Mouse (Mus musculus): ENCODE measurements around the gene Ankib1. TPM values are rescaled to one million over a fixed set of nuclear protein-coding genes. Genes with fewer than 3 reads are reported as not detected.

Gene Ankib1
- polyA plus RNA-seq, 1 experiment: 17.9 TPM

DNA sequence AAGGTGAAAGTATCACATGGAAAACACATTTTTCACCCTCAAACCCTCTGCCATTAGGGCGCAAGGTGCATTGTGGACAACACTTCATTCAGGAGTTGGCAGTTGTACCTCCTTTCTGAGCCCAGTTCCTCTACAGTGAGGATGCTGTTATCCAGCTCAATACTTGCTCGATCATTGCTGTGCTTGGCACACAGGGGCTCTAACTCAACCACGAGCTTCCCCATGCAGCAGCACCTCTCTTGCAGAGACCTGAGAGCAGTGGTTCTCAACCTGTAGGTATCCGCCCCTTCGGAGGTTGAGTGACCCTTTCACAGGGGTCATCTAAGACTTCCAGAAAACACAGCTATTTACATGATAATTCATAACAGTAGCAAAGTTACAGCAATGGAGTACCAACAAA is 151.1 kb downstream of the Ankib1 start:
- H3K9me3 ChIP-seq (replicated peaks; ENCODE audit: control insufficient read depth, insufficient read depth, low read length, poor library complexity, severe bottlenecking): peaks cover 8% of the 10 kb centered on the region; the same call in 1 of the 2 replicates

DNA sequence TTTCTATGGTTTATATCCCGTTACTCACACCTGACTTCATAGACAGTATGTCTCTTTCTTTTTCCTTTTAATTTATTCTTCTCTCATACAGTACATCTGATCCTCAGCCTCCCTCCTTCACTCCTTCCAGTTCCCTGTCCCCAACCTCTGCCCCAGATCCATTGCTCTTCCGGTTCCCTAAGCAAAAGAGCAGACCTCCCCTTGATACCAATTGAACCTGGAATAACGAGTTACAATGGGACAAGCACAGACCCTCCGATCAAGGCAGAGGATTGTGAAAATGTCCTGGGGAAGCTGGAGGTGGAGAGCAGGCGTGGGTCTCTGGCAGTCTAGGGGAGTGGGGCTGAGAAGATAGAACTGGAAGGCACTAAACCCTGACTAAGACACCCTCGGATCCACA is 151.8 kb downstream of the Ankib1 start, which contains the start of gene Tmbim7:
Gene Tmbim7, plus strand, starts transcription at position 301 of the 400 bp plus-strand sequence.
- no peak for TF ChIP-seq EP300 (IDR thresholded peaks at IDR 0.05; ENCODE audit: insufficient read depth, low read depth, low read length)
- no peak for TF ChIP-seq POLR2A (IDR thresholded peaks at IDR 0.05; ENCODE audit: insufficient read depth, low read length)
- no peak for TF ChIP-seq CTCF (IDR thresholded peaks at IDR 0.05; ENCODE audit: low read depth, low read length)
- no peak within 1 kb of the TSS for H3K4me3 ChIP-seq (ENCODE audit: low read depth, low read length)
- H3K27ac ChIP-seq (ENCODE audit: insufficient read depth, low read length): no peak within 1 kb of the TSS
- no peaks in the 10 kb centered on the region for H3K27me3 ChIP-seq (ENCODE audit: control insufficient read depth, insufficient read depth, low read length, poor library complexity, severe bottlenecking)
- no peaks in the 10 kb centered on the region for H3K36me3 ChIP-seq (ENCODE audit: control insufficient read depth, insufficient read depth, low read length, poor library complexity, severe bottlenecking)
- peaks cover 8% of the 10 kb centered on the region; the same call in 1 of the 2 replicates for H3K9me3 ChIP-seq (replicated peaks; ENCODE audit: control insufficient read depth, insufficient read depth, low read length, poor library complexity, severe bottlenecking)
- no peak within 1 kb of the TSS for H3K9ac ChIP-seq (ENCODE audit: low read depth, poor library complexity, severe bottlenecking)
- H3K4me1 ChIP-seq (ENCODE audit: control insufficient read depth, insufficient read depth, low read length): no peaks in the 10 kb centered on the region

More for the DNA sequence above, 151.1 kb downstream of the Ankib1 start:
- H3K36me3 ChIP-seq (ENCODE audit: control insufficient read depth, insufficient read depth, low read length, poor library complexity, severe bottlenecking): no peaks in the 10 kb centered on the region
- no peaks in the 10 kb centered on the region for H3K4me1 ChIP-seq (ENCODE audit: control insufficient read depth, insufficient read depth, low read length)
- H3K9ac ChIP-seq (ENCODE audit: low read depth, poor library complexity, severe bottlenecking): no peak overlapping the region
- H3K4me3 ChIP-seq (ENCODE audit: low read depth, low read length): no peak overlapping the region
- no peak overlapping the region for H3K27ac ChIP-seq (ENCODE audit: insufficient read depth, low read length)
- H3K27me3 ChIP-seq (ENCODE audit: control insufficient read depth, insufficient read depth, low read length, poor library complexity, severe bottlenecking): no peaks in the 10 kb centered on the region
- TF ChIP-seq POLR2A (IDR thresholded peaks at IDR 0.05; ENCODE audit: insufficient read depth, low read length): no peak
- no peak for TF ChIP-seq EP300 (IDR thresholded peaks at IDR 0.05; ENCODE audit: insufficient read depth, low read depth, low read length)
- TF ChIP-seq CTCF (IDR thresholded peaks at IDR 0.05; ENCODE audit: low read depth, low read length): no peak

DNA sequence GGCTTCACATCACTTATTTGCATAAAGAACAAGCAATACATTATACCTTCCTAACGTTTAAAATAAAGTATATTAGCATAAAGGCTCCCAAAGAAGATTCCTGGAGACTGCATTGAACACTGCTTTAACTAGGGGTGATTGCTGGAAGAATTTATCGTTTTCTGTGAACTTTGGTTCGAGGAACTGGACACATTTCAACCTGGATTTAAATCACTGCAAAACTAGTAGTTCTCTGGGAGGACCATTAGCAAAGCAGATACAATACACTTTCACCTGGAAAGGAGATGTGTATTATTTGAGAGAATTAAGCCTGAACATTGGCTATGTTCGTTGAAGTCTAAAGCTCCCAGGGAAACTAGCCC is 153.9 kb downstream of the Ankib1 start:
- no peak for TF ChIP-seq CTCF (IDR thresholded peaks at IDR 0.05; ENCODE audit: low read depth, low read length)
- TF ChIP-seq POLR2A (IDR thresholded peaks at IDR 0.05; ENCODE audit: insufficient read depth, low read length): no peak
- Histone ChIP-seq H3K27ac (ENCODE audit: insufficient read depth, low read length) (no peak overlapping the region), H3K36me3 (ENCODE audit: control insufficient read depth, insufficient read depth, low read length, poor library complexity, severe bottlenecking) (peaks cover 9% of the 10 kb centered on the region), H3K9ac (ENCODE audit: low read depth, poor library complexity, severe bottlenecking) (no peak overlapping the region), H3K27me3 (ENCODE audit: control insufficient read depth, insufficient read depth, low read length, poor library complexity, severe bottlenecking) (no peaks in the 10 kb centered on the region), H3K4me1 (ENCODE audit: control insufficient read depth, insufficient read depth, low read length) (no peaks in the 10 kb centered on the region), H3K4me3 (ENCODE audit: low read depth, low read length) (no peak overlapping the region), H3K9me3 (replicated peaks; ENCODE audit: control insufficient read depth, insufficient read depth, low read length, poor library complexity, severe bottlenecking) (0 out of 2 replicates have a peak, but pooled peaks cover 5% of the 10 kb centered on the region)

DNA sequence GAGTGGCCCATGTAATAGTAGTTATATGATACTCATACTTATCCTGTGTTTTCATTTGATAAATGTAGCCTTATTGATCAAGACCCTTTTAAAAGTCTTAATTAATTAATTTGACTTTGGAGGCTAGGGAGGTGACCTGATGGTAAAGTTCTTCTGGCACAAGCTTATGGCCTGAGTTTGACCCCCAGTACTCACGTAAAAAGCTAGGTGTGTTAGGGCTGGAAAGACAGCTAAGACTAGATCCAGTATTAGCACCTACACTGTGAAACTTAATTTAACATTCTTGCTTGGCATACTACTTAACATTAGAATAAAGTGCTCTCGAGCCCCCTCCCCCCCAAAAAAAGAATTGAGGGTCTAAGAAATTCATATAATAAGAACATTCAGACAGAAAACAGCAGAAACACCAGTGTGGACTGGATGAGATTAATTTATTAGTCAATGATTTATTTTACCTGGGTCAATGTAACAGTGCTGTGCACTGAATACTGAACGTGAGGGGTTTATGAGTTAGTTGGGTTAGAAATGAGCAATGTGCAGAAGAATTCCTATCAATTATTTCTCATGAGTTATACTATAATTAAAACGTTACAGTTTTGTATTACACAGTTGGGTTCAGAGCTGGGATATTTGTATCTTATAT is 154.4 kb downstream of the Ankib1 start:
- no peak for TF ChIP-seq CTCF (IDR thresholded peaks at IDR 0.05; ENCODE audit: low read depth, low read length)
- no peak for TF ChIP-seq EP300 (IDR thresholded peaks at IDR 0.05; ENCODE audit: insufficient read depth, low read depth, low read length)
- no peak for TF ChIP-seq POLR2A (IDR thresholded peaks at IDR 0.05; ENCODE audit: insufficient read depth, low read length)
- H3K27me3 ChIP-seq (ENCODE audit: control insufficient read depth, insufficient read depth, low read length, poor library complexity, severe bottlenecking): no peaks in the 10 kb centered on the region
- H3K4me3 ChIP-seq (ENCODE audit: low read depth, low read length): no peak overlapping the region
- no peak overlapping the region for H3K27ac ChIP-seq (ENCODE audit: insufficient read depth, low read length)
- H3K36me3 ChIP-seq (ENCODE audit: control insufficient read depth, insufficient read depth, low read length, poor library complexity, severe bottlenecking): peaks cover 12% of the 10 kb centered on the region
- H3K4me1 ChIP-seq (ENCODE audit: control insufficient read depth, insufficient read depth, low read length): no peaks in the 10 kb centered on the region
- no peak overlapping the region for H3K9ac ChIP-seq (ENCODE audit: low read depth, poor library complexity, severe bottlenecking)
- H3K9me3 ChIP-seq (replicated peaks; ENCODE audit: control insufficient read depth, insufficient read depth, low read length, poor library complexity, severe bottlenecking): 0 out of 2 replicates have a peak, but pooled peaks cover 3% of the 10 kb centered on the region

DNA sequence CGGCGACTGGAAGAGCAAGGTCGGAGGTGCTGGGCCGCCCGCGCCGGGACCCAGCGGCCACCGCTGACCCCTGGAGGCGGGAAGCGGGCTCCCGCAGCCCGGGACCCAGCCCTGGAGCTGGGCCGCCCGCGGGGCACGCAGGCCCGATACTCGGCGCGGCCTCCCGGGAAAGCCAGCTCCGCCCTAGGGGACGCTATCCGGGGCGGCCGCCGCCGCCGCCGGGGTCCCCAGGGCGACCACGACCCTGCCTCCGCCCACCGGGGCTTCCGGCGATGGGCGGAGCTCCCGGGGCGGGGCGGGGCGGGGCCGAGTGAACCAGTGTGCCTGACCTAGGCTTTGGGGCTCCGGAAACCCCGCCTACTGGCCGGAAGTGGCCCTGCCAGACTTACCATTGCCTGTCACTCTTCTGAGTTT is 155.0 kb downstream of the Ankib1 start:
- Histone ChIP-seq H3K36me3 (ENCODE audit: control insufficient read depth, insufficient read depth, low read length, poor library complexity, severe bottlenecking) (peaks cover 15% of the 10 kb centered on the region), H3K27me3 (ENCODE audit: control insufficient read depth, insufficient read depth, low read length, poor library complexity, severe bottlenecking) (no peaks in the 10 kb centered on the region), H3K4me1 (ENCODE audit: control insufficient read depth, insufficient read depth, low read length) (no peaks in the 10 kb centered on the region), H3K9ac (ENCODE audit: low read depth, poor library complexity, severe bottlenecking) (peak overlapping the region; percentile 98), H3K27ac (ENCODE audit: insufficient read depth, low read length) (no peak overlapping the region), H3K9me3 (replicated peaks; ENCODE audit: control insufficient read depth, insufficient read depth, low read length, poor library complexity, severe bottlenecking) (0 out of 2 replicates have a peak, but pooled peaks cover under 1% of the 10 kb centered on the region), H3K4me3 (ENCODE audit: low read depth, low read length) (peak overlapping the region; percentile 99)
- TF ChIP-seq CTCF (IDR thresholded peaks at IDR 0.05; ENCODE audit: low read depth, low read length) (no peak), POLR2A (IDR thresholded peaks at IDR 0.05; ENCODE audit: insufficient read depth, low read length) (no peak), EP300 (IDR thresholded peaks at IDR 0.05; ENCODE audit: insufficient read depth, low read depth, low read length) (no peak)

DNA sequence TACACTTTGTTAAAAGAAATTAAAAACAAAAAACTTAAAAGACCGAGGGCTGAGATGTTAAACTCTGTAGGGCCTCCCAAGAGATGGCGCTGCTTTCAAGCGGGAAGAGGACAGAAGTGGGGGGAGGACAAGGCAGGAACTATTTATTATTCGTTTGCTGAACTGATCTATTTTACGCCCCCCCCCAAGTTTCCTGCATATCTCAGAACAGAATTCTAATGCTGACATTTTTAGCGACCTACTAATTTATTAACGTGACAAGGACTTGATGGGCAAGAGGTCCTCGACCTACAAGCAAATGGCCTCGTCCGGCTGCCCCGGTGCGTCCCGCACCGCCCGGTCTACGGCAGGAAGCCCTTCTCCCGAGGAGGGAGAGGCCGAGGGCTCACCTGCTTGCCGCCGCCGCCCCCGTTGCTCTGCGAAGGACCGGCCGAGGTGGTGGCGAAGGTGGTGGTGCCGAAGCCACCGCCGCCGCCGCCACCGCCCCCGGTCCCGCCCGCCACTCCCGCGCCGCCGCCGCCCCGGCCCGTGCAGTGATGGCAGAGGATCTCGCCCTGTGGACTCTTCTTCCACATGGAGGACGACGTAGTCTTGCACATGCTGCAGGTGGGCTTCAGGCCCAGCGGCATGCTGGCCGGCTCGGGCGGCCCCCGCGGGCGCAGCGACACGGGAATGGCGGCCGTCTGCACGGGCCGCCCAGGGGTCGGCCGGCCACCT is 155.6 kb downstream of the Ankib1 start:
- H3K4me3 ChIP-seq (ENCODE audit: low read depth, low read length): peak overlapping the region; percentile 99
- no peaks in the 10 kb centered on the region for H3K27me3 ChIP-seq (ENCODE audit: control insufficient read depth, insufficient read depth, low read length, poor library complexity, severe bottlenecking)
- H3K27ac ChIP-seq (ENCODE audit: insufficient read depth, low read length): no peak overlapping the region
- H3K4me1 ChIP-seq (ENCODE audit: control insufficient read depth, insufficient read depth, low read length): no peaks in the 10 kb centered on the region
- no peak for TF ChIP-seq EP300 (IDR thresholded peaks at IDR 0.05; ENCODE audit: insufficient read depth, low read depth, low read length)
- TF ChIP-seq CTCF (IDR thresholded peaks at IDR 0.05; ENCODE audit: low read depth, low read length): peak; percentile 37
- TF ChIP-seq POLR2A (IDR thresholded peaks at IDR 0.05; ENCODE audit: insufficient read depth, low read length): no peak
- peaks cover 15% of the 10 kb centered on the region for H3K36me3 ChIP-seq (ENCODE audit: control insufficient read depth, insufficient read depth, low read length, poor library complexity, severe bottlenecking)
- H3K9me3 ChIP-seq (replicated peaks; ENCODE audit: control insufficient read depth, insufficient read depth, low read length, poor library complexity, severe bottlenecking): no peaks in the 10 kb centered on the region
- H3K9ac ChIP-seq (ENCODE audit: low read depth, poor library complexity, severe bottlenecking): peak overlapping the region; percentile 98
